Mouse (Mus musculus) frontal cortex, adult (tissue): Measurements from ENCODE around the gene Ntsr1.

ENCODE experiments used
- ATAC-seq: cut with Nextera tagmentation; 2 replicates; pipeline ENCODE4 v1.9.2; 2017; ENCODE audit warnings: mild to moderate bottlenecking, moderate library complexity, mixed read lengths; ENCODE audit not compliant: low TSS enrichment

Ntsr1 gene

DNA sequence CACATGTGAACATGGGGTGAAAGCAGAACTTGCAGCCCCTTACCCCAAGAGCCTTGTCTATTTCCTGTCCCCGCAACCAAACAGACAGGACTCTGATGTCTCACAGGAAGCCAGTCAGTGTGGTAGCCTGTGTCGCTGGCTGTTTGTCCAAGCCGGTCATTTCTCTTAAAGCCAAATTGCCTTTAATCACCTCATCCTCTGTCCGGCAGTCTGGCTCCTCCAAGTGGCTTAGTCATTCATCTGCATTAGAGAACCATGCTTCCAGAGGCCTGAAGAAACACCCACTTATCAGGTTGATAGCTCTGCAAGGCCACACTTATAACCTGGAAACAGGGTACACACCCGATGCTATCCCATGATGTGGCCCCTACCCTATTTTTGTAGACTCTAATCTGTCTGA, 62.4 kb downstream of the Ntsr1 start:
- no peak for ATAC-seq

DNA sequence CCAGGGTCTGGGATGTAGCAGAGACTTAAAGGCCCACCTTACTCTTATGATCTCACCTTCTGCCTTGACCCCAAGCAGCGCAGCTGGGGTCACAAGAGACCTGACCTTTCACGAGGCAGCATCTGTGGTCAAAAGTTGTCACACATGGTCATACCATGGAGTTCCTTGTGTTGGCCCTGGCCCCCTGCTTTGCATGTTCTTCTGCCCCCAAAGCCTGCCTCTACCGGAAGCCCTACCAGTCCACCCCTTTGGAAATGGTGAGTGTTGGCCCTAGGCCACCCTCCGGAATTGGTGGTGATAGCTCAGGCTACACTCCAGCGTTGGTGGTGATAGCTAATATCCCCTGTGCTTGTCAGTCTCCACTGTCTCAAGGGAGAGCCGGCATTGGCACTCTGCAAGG, 63.5 kb downstream of the Ntsr1 start:
- ATAC-seq = no peak

DNA sequence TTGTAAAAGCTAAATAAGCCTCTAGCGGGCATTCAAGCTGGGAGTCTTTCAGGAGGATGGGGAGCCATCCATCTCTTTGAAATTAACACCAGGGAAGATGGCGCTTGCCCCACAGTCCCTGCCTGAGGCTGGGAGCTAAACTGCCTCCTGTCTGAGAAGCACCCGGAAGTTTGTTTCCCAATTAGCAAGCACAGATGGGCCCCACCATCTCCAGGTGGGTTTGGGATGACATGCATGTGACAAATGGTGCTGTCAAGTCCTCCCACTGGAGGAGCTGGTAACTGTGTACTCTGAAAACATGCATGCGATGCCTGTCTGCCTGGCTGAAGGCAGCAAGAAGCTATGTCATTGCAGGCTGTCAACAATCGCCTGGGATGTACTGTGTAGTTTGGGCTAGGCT, 64.1 kb downstream of the Ntsr1 start:
- no peak for ATAC-seq

DNA sequence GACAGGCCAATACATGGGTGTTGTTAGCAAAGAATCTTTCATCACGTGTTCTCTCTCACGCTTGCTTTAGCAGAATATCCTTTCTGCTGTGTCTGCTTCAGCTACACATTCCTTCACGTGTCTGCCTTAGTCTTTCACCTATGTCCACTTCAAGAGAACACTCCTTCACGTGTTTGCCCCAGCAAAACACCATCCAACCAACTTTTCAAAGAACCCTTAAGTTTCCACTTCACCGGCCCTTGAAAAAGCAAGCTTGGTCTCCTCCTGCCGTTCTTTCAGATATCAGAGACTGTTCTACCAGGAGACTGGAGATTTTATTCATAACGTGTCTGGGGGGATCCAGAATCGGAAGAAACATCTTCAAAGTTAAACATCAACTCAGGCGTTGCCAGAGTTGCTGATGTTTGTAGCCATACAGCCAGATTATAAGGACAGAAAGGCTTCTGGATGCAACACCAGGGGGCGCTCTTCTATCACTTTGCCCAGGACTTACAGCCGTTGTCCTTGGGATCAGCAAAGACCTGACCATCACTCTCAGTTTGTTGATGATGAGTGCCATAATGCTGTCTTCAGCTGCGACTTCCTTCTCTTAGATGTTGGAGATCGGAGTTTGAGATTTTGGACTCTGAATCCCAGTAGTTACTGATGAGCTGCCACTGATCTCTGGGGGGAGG, 66.6 kb downstream of the Ntsr1 start:
- no peak; the same call in 1 of the 2 replicates for ATAC-seq

DNA sequence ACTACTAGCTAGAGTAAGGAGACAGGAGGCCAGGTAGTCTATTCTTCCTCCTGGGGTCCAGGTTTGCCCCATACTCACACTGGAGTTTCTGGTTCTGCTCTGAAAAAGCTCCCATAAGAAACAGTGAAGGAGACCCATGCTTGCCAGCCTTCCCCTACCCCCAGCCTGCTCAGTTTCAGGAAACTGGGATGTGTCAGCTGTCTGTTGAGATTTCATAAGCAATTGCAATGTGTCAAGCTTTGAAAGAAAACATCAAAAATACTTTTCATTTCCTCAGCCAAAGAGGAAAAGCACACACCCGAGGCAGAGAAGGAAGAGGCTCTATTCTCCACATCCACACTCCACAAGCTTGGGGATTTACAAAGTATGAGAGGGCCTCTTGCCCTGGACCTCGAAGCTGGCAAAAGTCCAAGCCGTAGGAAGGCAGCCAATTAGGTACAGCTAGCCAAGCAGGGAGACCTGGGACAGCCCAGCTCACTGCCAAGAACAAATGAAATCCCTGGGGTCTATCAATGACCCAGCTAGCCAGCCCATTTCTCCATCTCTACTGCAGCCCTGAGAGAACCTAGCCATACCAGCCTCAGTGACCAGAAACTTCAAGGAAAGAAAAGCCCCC, 69.4 kb downstream of the Ntsr1 start:
- ATAC-seq = no peak

DNA sequence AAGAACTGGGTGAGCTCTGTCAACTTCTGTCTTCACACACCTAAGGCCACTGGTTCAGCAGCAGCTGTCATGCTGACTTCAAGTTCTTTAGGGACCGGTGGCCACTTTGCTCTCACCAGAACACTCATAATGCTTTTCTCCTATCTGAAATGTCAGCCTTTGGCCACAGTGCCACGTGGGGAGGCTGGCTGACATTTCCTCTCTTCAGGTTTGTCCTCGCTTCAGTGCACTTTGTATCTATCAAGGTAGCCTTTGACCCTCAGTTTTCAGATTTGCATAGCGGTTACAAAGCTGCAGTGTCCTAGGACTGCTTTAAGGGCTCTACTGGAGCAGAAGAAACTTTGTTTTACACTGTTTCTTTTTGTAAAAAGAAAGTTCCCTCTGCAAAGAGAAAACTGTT, 76.7 kb downstream of the Ntsr1 start:
- ATAC-seq = no peak

DNA sequence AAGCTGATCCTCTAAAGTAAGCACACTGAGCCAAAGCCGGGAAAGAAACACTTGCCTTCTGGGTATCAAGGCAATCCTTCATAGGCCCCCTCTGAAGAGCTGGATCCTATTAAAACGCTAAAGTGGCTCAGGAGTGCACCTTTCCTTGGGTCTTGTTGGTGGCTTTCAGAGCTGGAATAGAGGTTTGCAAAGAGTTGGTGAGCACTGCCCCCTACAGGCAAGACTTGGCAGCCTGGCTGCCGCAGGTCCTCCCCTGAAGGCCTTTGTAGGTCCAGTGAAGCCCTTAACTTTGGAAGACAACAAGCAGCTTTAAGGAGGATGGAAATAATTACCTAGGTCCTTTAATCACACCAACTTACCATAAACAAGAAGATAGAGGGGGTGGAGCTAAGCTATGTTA, 78.9 kb downstream of the Ntsr1 start:
- 0 out of 2 replicates have a peak, but pooled peaks have one; percentile 56 for ATAC-seq

DNA sequence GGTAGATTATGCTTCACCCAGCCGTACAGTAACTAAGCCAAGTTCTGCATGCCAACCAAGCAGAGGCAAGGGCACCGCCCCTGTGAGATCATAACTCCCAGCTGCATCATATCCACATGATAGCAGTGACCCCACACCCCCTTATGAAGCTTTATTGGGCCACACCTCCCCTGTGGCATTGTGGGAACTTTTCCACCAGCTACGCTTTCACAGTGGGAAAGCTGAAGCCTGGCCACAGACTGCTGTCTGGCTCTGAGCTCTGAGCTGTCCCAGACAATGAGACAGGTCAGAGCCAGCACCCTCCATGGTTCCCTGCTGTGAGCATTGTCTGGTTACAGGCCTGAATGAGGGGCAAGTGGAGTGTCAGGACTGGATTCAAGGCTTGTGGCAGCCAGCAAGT, 81.2 kb downstream of the Ntsr1 start, which contains the start of gene Mrgbp:
Gene Mrgbp (plus strand): TSS at position 303 of the 400 bp plus-strand sequence.
- no peak for ATAC-seq

DNA sequence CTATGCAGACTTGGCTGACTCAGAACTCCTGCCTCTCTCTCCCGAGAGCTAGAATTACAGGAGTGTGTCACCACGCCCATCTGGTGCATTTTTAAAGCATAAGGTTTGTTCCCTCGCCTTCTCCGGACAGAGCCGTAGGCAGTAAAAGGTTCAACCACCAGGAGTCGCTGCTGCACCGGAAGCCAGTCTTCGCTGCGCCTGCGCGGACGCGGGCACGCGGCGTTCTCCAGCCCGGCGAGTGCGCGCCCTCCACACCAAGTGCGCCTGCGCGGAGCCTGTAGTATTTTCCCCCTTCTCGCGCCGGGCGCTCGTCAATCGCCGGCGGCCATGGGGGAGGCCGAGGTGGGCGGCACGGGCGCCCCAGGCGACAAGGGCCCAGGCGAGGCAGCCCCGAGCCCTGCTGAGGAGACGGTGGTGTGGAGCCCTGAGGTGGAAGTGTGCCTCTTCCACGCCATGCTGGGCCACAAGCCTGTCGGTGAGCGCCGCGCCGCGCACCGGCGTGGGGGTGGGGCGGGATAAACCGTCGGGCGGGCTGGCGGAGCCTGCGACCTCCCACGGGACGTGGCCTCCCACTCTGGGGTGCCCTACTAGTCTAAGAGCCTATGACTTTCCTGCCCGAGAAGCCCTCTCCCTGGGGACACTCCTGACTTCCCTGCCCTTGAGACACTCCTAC, 82.8 kb downstream of the Ntsr1 start:
- ATAC-seq = peak; percentile 80

DNA sequence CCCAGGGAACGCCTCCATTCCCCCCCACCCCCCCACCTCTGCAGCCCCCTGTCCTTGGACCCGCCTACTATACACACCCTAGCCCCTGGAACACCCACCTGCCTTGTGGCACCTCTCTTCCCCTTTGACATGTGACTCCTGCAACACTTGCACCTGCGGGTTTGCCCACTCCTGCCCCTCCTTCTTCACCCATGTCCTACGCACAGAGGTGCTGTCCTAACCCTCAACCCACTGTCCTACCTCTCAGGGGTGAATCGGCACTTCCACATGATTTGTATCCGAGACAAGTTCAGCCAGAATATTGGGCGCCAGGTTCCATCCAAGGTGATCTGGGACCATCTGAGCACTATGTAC, 83.4 kb downstream of the Ntsr1 start:
- no peak for ATAC-seq

DNA sequence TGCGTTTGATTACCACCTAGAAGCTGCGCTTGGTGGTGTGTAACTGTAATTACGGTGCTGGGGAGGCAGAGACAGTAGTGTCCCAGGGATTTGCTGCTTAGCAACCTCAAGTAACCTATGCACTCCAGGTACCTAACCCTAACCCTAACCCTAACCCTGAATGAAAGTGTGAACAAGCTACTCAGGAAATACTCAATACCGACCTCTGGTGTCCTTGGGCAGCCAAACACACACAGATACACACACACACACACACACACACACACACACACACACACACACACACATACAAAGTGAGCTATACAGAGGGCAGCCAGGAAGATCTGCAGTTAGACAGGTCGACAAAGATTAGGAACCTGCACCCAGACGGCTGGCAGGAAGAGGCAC, 89.0 kb downstream of the Ntsr1 start:
- ATAC-seq = no peak

DNA sequence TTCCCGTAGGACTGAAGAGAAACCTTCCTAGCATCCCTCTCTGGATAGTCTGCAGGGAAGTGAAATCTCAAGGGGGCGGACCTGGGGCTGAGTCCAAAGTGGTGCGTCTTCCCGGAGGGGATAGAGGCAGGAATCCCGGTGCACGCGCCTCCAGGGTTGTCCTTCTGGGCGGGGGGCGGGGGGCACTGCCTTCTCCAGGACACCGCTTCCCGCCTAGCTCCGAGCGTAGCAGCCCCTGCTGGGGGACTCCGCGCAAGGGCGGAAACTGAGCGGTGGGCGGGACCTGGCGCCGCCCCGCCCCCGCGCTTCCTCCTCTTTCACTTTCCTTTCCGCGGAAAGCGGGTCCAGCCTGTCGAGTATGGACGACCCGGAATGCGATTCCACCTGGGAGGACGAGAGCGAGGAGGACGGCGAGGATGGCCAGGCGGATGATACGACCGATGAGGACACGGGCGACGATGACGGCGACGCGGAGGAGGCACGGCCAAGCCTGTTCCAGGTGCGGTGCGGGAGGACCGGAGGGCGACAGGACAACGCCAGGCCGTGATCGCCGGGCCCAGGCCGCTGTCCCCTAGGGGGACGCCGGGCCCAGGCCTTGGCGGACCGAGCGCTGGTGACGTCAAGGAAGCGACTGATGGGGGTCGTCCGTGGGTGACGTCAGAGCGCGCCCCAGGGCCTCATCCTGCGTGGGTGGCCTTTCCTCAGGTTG, 89.5 kb downstream of the Ntsr1 start, which contains the start of gene Ogfr:
Gene Ogfr (plus strand): TSS at position 123 of the 709 bp plus-strand sequence.
- ATAC-seq = peak; percentile 77
